In the genomic region with DNA sequence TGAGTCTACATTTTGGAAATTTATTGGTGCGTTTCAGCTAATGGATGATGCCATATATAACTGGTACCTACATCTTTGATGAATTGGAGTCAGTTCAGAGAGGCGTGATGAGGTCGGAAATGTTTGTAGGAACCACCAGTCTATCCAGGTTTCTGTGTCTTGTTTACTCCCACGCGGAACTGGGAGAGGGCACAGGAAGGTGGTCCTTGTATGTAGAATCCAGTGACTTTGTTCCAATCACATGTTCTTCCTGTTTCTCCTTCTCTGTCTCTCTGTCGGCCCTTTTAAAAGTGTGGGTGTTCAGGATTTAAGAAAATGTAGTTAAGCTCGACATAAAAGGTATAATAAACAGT, we compare ENCODE assay signal across 18 mouse cellular contexts. TPM values are rescaled to one million over a fixed set of nuclear protein-coding genes. Genes with fewer than 3 reads are reported as not detected.
DNase-seq lines count a peak whose midpoint lies in the region; ATAC-seq lines count a peak whose summit lies in the region.
"Had no signal": no experiment of that assay in that cellular context is flagged by ENCODE, and none has a peak within 500 bp of the region (broad histone marks: within the 10 kb centered on the region; RNA-seq: fewer than 3 reads in every experiment).

No protein-coding gene starts in this region.

- H3K9me3 ChIP-seq in hindbrain, embryonic 11.5 days (ENCODE audit: control insufficient read depth, low read length): no peaks in the 10 kb centered on the region
- no peaks in the 10 kb centered on the region for H3K9me3 ChIP-seq in hindbrain, embryonic 10.5 days
- no peaks in the 10 kb centered on the region for H3K9me3 ChIP-seq in forebrain, embryonic 13.5 days (replicated peaks)
- H3K9me3 ChIP-seq in hindbrain, embryonic 15.5 days: no peaks in the 10 kb centered on the region
- no peaks in the 10 kb centered on the region for H3K9me3 ChIP-seq in midbrain, embryonic 16.5 days (replicated peaks; ENCODE audit: control insufficient read depth, low read length, poor library complexity, severe bottlenecking)
- H3K9me3 ChIP-seq: heart, embryonic 15.5 days; limb, embryonic 15.5 days; liver, embryonic 15.5 days had no signal

- no peak overlapping the region for H3K27ac ChIP-seq in hindbrain, embryonic 11.5 days (ENCODE audit: low read depth, low read length)
- no peak overlapping the region for H3K27ac ChIP-seq in hindbrain, embryonic 10.5 days
- no peak overlapping the region; the same call in 1 of the 2 replicates for H3K27ac ChIP-seq in forebrain, embryonic 13.5 days
- H3K27ac ChIP-seq in hindbrain, embryonic 15.5 days (replicated peaks): no peak overlapping the region
- peak overlapping the region; percentile 48 for H3K27ac ChIP-seq in midbrain, embryonic 16.5 days (ENCODE audit: low read length)
- H3K27ac ChIP-seq: heart, adult 2 months; heart, embryonic 15.5 days; limb, embryonic 15.5 days; liver, embryonic 15.5 days had no signal

- no peak overlapping the region for H3K9ac ChIP-seq in hindbrain, embryonic 11.5 days (ENCODE audit: low read depth, low read length)
- H3K9ac ChIP-seq in forebrain, embryonic 13.5 days: no peak overlapping the region
- no peak overlapping the region for H3K9ac ChIP-seq in hindbrain, embryonic 15.5 days
- H3K9ac ChIP-seq in midbrain, embryonic 16.5 days (ENCODE audit: low read depth, low read length): no peak overlapping the region
- H3K9ac ChIP-seq: heart, embryonic 15.5 days; limb, embryonic 15.5 days; liver, embryonic 15.5 days had no signal

- DNase-seq in hindbrain, embryonic 11.5 days (ENCODE audit: low spot score): no peak
- DNase-seq in hindbrain, embryonic 10.5 days (ENCODE audit: low spot score): no peak
- no peak for DNase-seq in B cell, adult 2 months
- DNase-seq in heart, adult 18-20 months: no peak
- no peak for DNase-seq in Muller cell, postnatal 12 days (ENCODE audit: inconsistent ontology term)
- DNase-seq: cerebellum, adult 18-20 months; cerebellum, postnatal 36 days; heart, adult 2 months had no signal

- no peaks in the 10 kb centered on the region for H3K36me3 ChIP-seq in hindbrain, embryonic 11.5 days (ENCODE audit: control insufficient read depth, insufficient read depth, low read length)
- H3K36me3 ChIP-seq in hindbrain, embryonic 10.5 days: no peaks in the 10 kb centered on the region
- H3K36me3 ChIP-seq in forebrain, embryonic 13.5 days (ENCODE audit: poor library complexity, severe bottlenecking): peaks cover 6% of the 10 kb centered on the region; the same call in 1 of the 2 replicates
- no peaks in the 10 kb centered on the region for H3K36me3 ChIP-seq in hindbrain, embryonic 15.5 days
- H3K36me3 ChIP-seq in midbrain, embryonic 16.5 days (ENCODE audit: control insufficient read depth, insufficient read depth, low read length): no peaks in the 10 kb centered on the region
- H3K36me3 ChIP-seq: heart, embryonic 15.5 days; limb, embryonic 15.5 days; liver, embryonic 15.5 days had no signal

- peak; percentile 39 for ATAC-seq in hindbrain, embryonic 11.5 days (ENCODE audit: low FRiP score)
- ATAC-seq in forebrain, embryonic 13.5 days: no peak; the same call in 1 of the 2 replicates
- ATAC-seq in hindbrain, embryonic 15.5 days (ENCODE audit: low FRiP score, low read depth): no peak
- no peak for ATAC-seq in midbrain, embryonic 16.5 days
- ATAC-seq: intestine, postnatal 0 days; lung, postnatal 0 days had no signal

- H3K27me3 ChIP-seq in hindbrain, embryonic 11.5 days (ENCODE audit: control insufficient read depth, insufficient read depth, low read length): no peaks in the 10 kb centered on the region
- H3K27me3 ChIP-seq in hindbrain, embryonic 10.5 days (ENCODE audit: insufficient read depth, poor library complexity, severe bottlenecking): no peaks in the 10 kb centered on the region
- H3K27me3 ChIP-seq in forebrain, embryonic 13.5 days: no peaks in the 10 kb centered on the region
- H3K27me3 ChIP-seq in hindbrain, embryonic 15.5 days: no peaks in the 10 kb centered on the region
- H3K27me3 ChIP-seq in midbrain, embryonic 16.5 days (ENCODE audit: control insufficient read depth, insufficient read depth, low read depth, low read length): no peaks in the 10 kb centered on the region
- H3K27me3 ChIP-seq: heart, embryonic 15.5 days; limb, embryonic 15.5 days; liver, embryonic 15.5 days; megakaryocyte, embryonic 14.5 days had no signal

- 81% methylated on average over 7 of the region's 7 CpGs for WGBS in hindbrain, embryonic 11.5 days
- WGBS in hindbrain, embryonic 10.5 days: 88% methylated on average over 7 of the region's 7 CpGs
- WGBS in forebrain, embryonic 13.5 days: 70% methylated on average over 7 of the region's 7 CpGs
- WGBS in hindbrain, embryonic 15.5 days: 62% methylated on average over 7 of the region's 7 CpGs
- WGBS in midbrain, embryonic 16.5 days: 60% methylated on average over 7 of the region's 7 CpGs

- H3K4me3 ChIP-seq in hindbrain, embryonic 11.5 days (ENCODE audit: low read depth, low read length): no peak overlapping the region
- H3K4me3 ChIP-seq in hindbrain, embryonic 10.5 days: no peak overlapping the region
- H3K4me3 ChIP-seq in forebrain, embryonic 13.5 days: no peak overlapping the region
- H3K4me3 ChIP-seq in hindbrain, embryonic 15.5 days: no peak overlapping the region
- H3K4me3 ChIP-seq in midbrain, embryonic 16.5 days (ENCODE audit: low read depth, low read length): no peak overlapping the region
- H3K4me3 ChIP-seq: heart, adult 2 months; heart, embryonic 15.5 days; limb, embryonic 15.5 days; liver, embryonic 15.5 days; megakaryocyte, embryonic 14.5 days; myocyte had no signal

- no peak overlapping the region for H3K4me2 ChIP-seq in hindbrain, embryonic 11.5 days (replicated peaks; ENCODE audit: low read depth, low read length)
- peak overlapping the region; percentile 35; the same call in 1 of the 2 replicates for H3K4me2 ChIP-seq in forebrain, embryonic 13.5 days
- peak overlapping the region; percentile 18 for H3K4me2 ChIP-seq in hindbrain, embryonic 15.5 days
- H3K4me2 ChIP-seq in midbrain, embryonic 16.5 days (ENCODE audit: low read length): peak overlapping the region; percentile 8
- H3K4me2 ChIP-seq: heart, embryonic 15.5 days; limb, embryonic 15.5 days; liver, embryonic 15.5 days had no signal

- H3K4me1 ChIP-seq in hindbrain, embryonic 11.5 days (replicated peaks; ENCODE audit: control insufficient read depth, insufficient read depth, low read length): peaks cover 5% of the 10 kb centered on the region
- peaks cover 55% of the 10 kb centered on the region for H3K4me1 ChIP-seq in hindbrain, embryonic 10.5 days (replicated peaks)
- peaks cover 84% of the 10 kb centered on the region for H3K4me1 ChIP-seq in forebrain, embryonic 13.5 days
- peaks cover 28% of the 10 kb centered on the region for H3K4me1 ChIP-seq in hindbrain, embryonic 15.5 days (replicated peaks)
- H3K4me1 ChIP-seq in midbrain, embryonic 16.5 days (ENCODE audit: control insufficient read depth, insufficient read depth, low read length): peaks cover 28% of the 10 kb centered on the region
- H3K4me1 ChIP-seq: megakaryocyte, embryonic 14.5 days had no signal

RNA-seq across cellular contexts. Expression of gene Mpped2, which starts 23.3 kb away (rescaled TPM):
- 44.4 and 50.6 TPM in 2 replicates for polyA plus RNA-seq in hindbrain, embryonic 11.5 days (2014; fragmentation: Nextera tagmentation; extraction: Ambion mirVana)
- 30.4 and 35.2 TPM in 2 replicates for polyA plus RNA-seq in hindbrain, embryonic 10.5 days (2016; fragmentation: Nextera tagmentation; extraction: Ambion mirVana)
- 180 and 197 TPM in 2 replicates for polyA plus RNA-seq in forebrain, embryonic 13.5 days (2015; fragmentation: Nextera tagmentation; extraction: Ambion mirVana)
- 130 and 149 TPM in 2 replicates for polyA plus RNA-seq in hindbrain, embryonic 15.5 days (2015; fragmentation: Nextera tagmentation; extraction: Ambion mirVana)
- 99.5 and 110 TPM in 2 replicates for polyA plus RNA-seq in midbrain, embryonic 16.5 days (2015; fragmentation: Nextera tagmentation; extraction: Ambion mirVana)
- total RNA-seq in heart, adult 18-20 months (2021): 10 to 100 TPM; 18.1 to 18.9 TPM
- polyA plus RNA-seq: myocyte had no signal
